Mouse (Mus musculus) ES-E14 (cell line): ENCODE results near the gene Mast4. TPM values are rescaled to one million over a fixed set of nuclear protein-coding genes. Genes with fewer than 3 reads are reported as not detected.

Source experiments
- DNase-seq: peaks from one replicate; pipeline ENCODE4 v3.0.0-alpha.2; 2013; ENCODE audit warnings: low read depth, low spot score
- H3K27ac ChIP-seq: 2 replicates; pipeline ENCODE4 v1.5.1; 2012; ENCODE audit warnings: low read depth, mild to moderate bottlenecking, low read length, moderate library complexity, mixed read lengths; ENCODE audit not compliant: poor library complexity, insufficient read depth, severe bottlenecking
- H3K36me3 ChIP-seq: 2 replicates; pipeline ENCODE4 v1.6.1; 2012; ENCODE audit warnings: mild to moderate bottlenecking, low read length, moderate library complexity, mixed read lengths; ENCODE audit not compliant: control insufficient read depth, poor library complexity, insufficient read depth, severe bottlenecking
- H3K4me1 ChIP-seq, 2 experiments: fragments of 150-350 bp in 1 of 2; sonication (generic) in 1 of 2; 2 replicates each; pipeline ENCODE4 v1.6.1; 2012; ENCODE audit warnings: low read length in 2 of 2, mild to moderate bottlenecking in 1 of 2, mixed read lengths in 1 of 2; ENCODE audit not compliant: control insufficient read depth in 2 of 2, insufficient read depth in 2 of 2, poor library complexity in 1 of 2
- H3K4me3 ChIP-seq, 2 experiments: fragments of 150-350 bp in 1 of 2; sonication (generic) in 1 of 2; 2 replicates each; pipeline ENCODE4 v1.5.1; 2012; ENCODE audit warnings: low read length in 2 of 2, low read depth in 1 of 2, mild to moderate bottlenecking in 1 of 2, mixed read lengths in 1 of 2; ENCODE audit not compliant: insufficient read depth in 1 of 2, poor library complexity in 1 of 2, severe bottlenecking in 1 of 2
- H3K9ac ChIP-seq: 2 replicates; pipeline ENCODE4 v1.6.1; 2012; ENCODE audit warnings: low read depth, mild to moderate bottlenecking, low read length, mixed read lengths; ENCODE audit not compliant: poor library complexity, insufficient read depth, severe bottlenecking
- H3K9me3 ChIP-seq: fragments of 150-350 bp; sonication (generic); 2 replicates; pipeline ENCODE4 v1.6.1; 2012; ENCODE audit warnings: low read depth, mild to moderate bottlenecking, low read length; ENCODE audit not compliant: control insufficient read depth, insufficient read depth
- CHD2 ChIP-seq: IDR thresholded peaks from 2 replicates; pipeline ENCODE4 v1.6.1; 2014; ENCODE audit warnings: mild to moderate bottlenecking, low read depth, low read length, inconsistent platforms
- HCFC1 ChIP-seq: IDR thresholded peaks from 2 replicates; pipeline ENCODE4 v1.6.1; 2012; ENCODE audit warnings: low read length, inconsistent platforms, borderline replicate concordance; ENCODE audit not compliant: insufficient read depth
- MAFK ChIP-seq: IDR thresholded peaks from 2 replicates; pipeline ENCODE4 v1.6.1; 2014; ENCODE audit warnings: mild to moderate bottlenecking, low read depth, low read length, inconsistent platforms; ENCODE audit not compliant: insufficient read depth
- ZC3H11A ChIP-seq: IDR thresholded peaks from 2 replicates; pipeline ENCODE4 v1.6.1; 2012; ENCODE audit warnings: low read depth, mild to moderate bottlenecking, inconsistent platforms, low read length, borderline replicate concordance
- ZNF384 ChIP-seq: IDR thresholded peaks from 2 replicates; pipeline ENCODE4 v1.6.1; 2012; ENCODE audit warnings: low read depth, low read length, inconsistent platforms
- in situ Hi-C, 2 experiments: fragments of 600-800 bp; cut with MboI; formaldehyde crosslinking; loops; one replicate each; pipeline ENCODE4 v1.15.1; 2025; ENCODE audit warnings: low sequenced_read_pairs in 2 of 2, inconsistent platforms in 1 of 2; ENCODE audit not compliant: unreplicated experiment in 2 of 2
- total RNA-seq: library from RNA; depleted of rRNA; stranded (reverse); fragments of 300-350 nt; gene quantifications from 2 replicates; pipeline ENCODE4 v1.2.3, GENCODE M21; 2012

Gene Mast4
- total RNA-seq, 1 experiment: 8.3 TPM

- H3K27ac ChIP-seq: no peak overlapping the region
- TF ChIP-seq HCFC1 (no peak), MAFK (no peak), ZC3H11A (no peak), CHD2 (no peak), ZNF384 (no peak)
- no peaks in the 10 kb centered on the region for H3K36me3 ChIP-seq
- no peak for DNase-seq
- no peak overlapping the region for H3K9ac ChIP-seq
- no peaks in the 10 kb centered on the region for H3K4me1 ChIP-seq
- no peak overlapping the region for H3K4me3 ChIP-seq
- H3K9me3 ChIP-seq: no peaks in the 10 kb centered on the region
- in situ Hi-C loops: loop anchor here in 1 of 2 experiments (25.0 kb wide), 1 partner anchor 487 kb away; no protein-coding TSS in a partner anchor
Observed at GRCm38 (mm10) chr13:103150671-103151070, 183.6 kb downstream of the Mast4 start.

GRCm38 (mm10) chr13:103149415-103149814, 184.9 kb downstream of the Mast4 start:
- in situ Hi-C loops: no loop called here
- Histone ChIP-seq H3K4me1 (no peaks in the 10 kb centered on the region), H3K9ac (no peak overlapping the region), H3K27ac (no peak overlapping the region), H3K4me3 (no peak overlapping the region), H3K36me3 (no peaks in the 10 kb centered on the region), H3K9me3 (no peaks in the 10 kb centered on the region)
- no peak for DNase-seq
- TF ChIP-seq CHD2 (no peak), HCFC1 (no peak), MAFK (no peak), ZC3H11A (no peak), ZNF384 (no peak)

GRCm38 (mm10) chr13:103144343-103144742, 190.0 kb downstream of the Mast4 start:
- in situ Hi-C loops: no loop called here

DNA sequence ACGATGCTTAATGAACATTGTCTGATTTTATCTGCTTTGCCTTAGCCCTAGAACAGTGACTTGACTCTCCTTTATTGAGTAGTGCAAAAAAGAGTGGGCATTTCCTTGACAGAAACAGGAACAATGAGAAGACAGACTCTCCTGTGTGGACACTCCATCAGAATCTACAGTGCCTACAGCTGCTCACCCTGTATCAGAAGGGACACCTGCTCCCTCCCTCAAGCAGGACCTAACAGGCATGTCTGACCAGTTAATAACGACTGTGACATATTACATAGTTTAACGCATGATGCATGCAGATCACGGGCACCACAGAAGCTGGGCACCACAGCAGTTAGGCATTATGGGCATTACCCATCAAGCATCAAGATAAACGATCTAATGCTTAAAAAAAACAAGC, 193.0 kb downstream of the Mast4 start:
- DNase-seq: no peak
- no peak overlapping the region for H3K27ac ChIP-seq
- no peak overlapping the region for H3K4me3 ChIP-seq
- no peaks in the 10 kb centered on the region for H3K9me3 ChIP-seq
- H3K36me3 ChIP-seq: no peaks in the 10 kb centered on the region
- no peak overlapping the region for H3K9ac ChIP-seq
- in situ Hi-C loops: no loop called here
- no peak for TF ChIP-seq MAFK
- TF ChIP-seq ZNF384: no peak
- no peak for TF ChIP-seq HCFC1
- no peak for TF ChIP-seq ZC3H11A
- TF ChIP-seq CHD2: no peak
- no peaks in the 10 kb centered on the region for H3K4me1 ChIP-seq

More at GRCm38 (mm10) chr13:103144343-103144742, 190.0 kb downstream of the Mast4 start:
- H3K4me1 ChIP-seq: no peaks in the 10 kb centered on the region
- no peak for TF ChIP-seq HCFC1
- no peak for TF ChIP-seq MAFK
- no peak for TF ChIP-seq ZC3H11A
- no peak for TF ChIP-seq CHD2
- no peak for TF ChIP-seq ZNF384
- no peaks in the 10 kb centered on the region for H3K36me3 ChIP-seq
- no peak for DNase-seq
- H3K9ac ChIP-seq: no peak overlapping the region
- no peaks in the 10 kb centered on the region for H3K9me3 ChIP-seq
- H3K27ac ChIP-seq: no peak overlapping the region
- no peak overlapping the region for H3K4me3 ChIP-seq

DNA sequence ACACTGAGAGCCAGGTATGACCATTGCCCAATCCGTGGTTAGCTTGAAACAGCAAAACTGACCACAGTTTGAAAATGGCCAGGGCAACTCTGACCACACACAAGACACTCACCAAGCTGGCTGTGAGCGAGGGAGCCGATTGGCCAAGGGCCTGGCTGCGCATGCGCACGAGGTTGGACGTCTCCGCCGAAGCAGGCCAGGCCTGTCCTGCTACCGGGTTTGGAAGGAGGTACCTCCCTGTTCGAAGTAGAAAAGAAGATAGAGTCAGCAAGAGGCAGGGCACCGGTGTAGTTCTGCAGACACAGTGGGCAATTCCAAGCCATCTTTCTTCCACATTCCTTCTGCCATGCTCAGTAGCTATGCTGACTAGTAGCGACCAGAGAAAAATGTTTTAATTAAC, 194.2 kb downstream of the Mast4 start:
- no peaks in the 10 kb centered on the region for H3K4me1 ChIP-seq
- H3K4me3 ChIP-seq: no peak overlapping the region
- H3K9ac ChIP-seq: no peak overlapping the region
- H3K36me3 ChIP-seq: no peaks in the 10 kb centered on the region
- in situ Hi-C loops: no loop called here
- no peak overlapping the region for H3K27ac ChIP-seq
- no peak for DNase-seq
- TF ChIP-seq HCFC1 (no peak), MAFK (no peak), CHD2 (no peak), ZC3H11A (no peak), ZNF384 (no peak)
- H3K9me3 ChIP-seq: no peaks in the 10 kb centered on the region
